Mouse (Mus musculus) forebrain, embryonic 15.5 days (tissue): ENCODE results near the gene Pgm2l1. TPM values are rescaled to one million over a fixed set of nuclear protein-coding genes. Genes with fewer than 3 reads are reported as not detected.

Experiments used
- ATAC-seq: fragments of 200-750 bp; cut with Nextera tagmentation; replicated peaks from 2 replicates; pipeline ENCODE4 v1.8.0; 2017; ENCODE audit warnings: mild to moderate bottlenecking, moderate TSS enrichment, moderate library complexity
- H3K27ac ChIP-seq: fragments of 300-500 bp; sonication (generic); replicated peaks from 2 replicates; pipeline ENCODE4 v1.5.1; 2015; ENCODE audit warnings: mild to moderate bottlenecking, inconsistent platforms
- H3K27me3 ChIP-seq: fragments of 300-500 bp; sonication (generic); 2 replicates; pipeline ENCODE4 v1.6.1; 2015; ENCODE audit warnings: inconsistent platforms
- H3K36me3 ChIP-seq: fragments of 300-500 bp; sonication (generic); 2 replicates; pipeline ENCODE4 v1.6.1; 2015; ENCODE audit warnings: mild to moderate bottlenecking, inconsistent platforms
- H3K4me1 ChIP-seq: fragments of 300-500 bp; sonication (generic); 2 replicates; pipeline ENCODE4 v1.6.1; 2015; ENCODE audit warnings: inconsistent platforms
- H3K4me2 ChIP-seq: fragments of 300-500 bp; sonication (generic); replicated peaks from 2 replicates; pipeline ENCODE4 v1.6.1; 2015; ENCODE audit warnings: mild to moderate bottlenecking, inconsistent platforms
- H3K4me3 ChIP-seq: fragments of 300-500 bp; sonication (generic); 2 replicates; pipeline ENCODE4 v1.5.1; 2015; ENCODE audit warnings: mild to moderate bottlenecking, inconsistent platforms
- H3K9ac ChIP-seq: fragments of 300-500 bp; sonication (generic); replicated peaks from 2 replicates; pipeline ENCODE4 v1.6.1; 2015; ENCODE audit warnings: mild to moderate bottlenecking, inconsistent platforms
- H3K9me3 ChIP-seq: fragments of 300-500 bp; sonication (generic); 2 replicates; pipeline ENCODE4 v1.6.1; 2016; ENCODE audit warnings: inconsistent platforms
- WGBS: fragments of 180-500 bp; shearing (Covaris S2); methylation state at CpG from one replicate; pipeline ENCODE4 v1.1.7; 2015; ENCODE audit warnings: mixed read lengths; 5-methylcytosine and 5-hydroxymethylcytosine counted together
- polyA plus RNA-seq: library from polyadenylated mRNA; unstranded; fragments of >200 nt; fragmentation: Nextera tagmentation; extraction: Ambion mirVana; gene quantifications from 2 replicates; pipeline ENCODE4 v1.2.1, GENCODE M21; 2015

Pgm2l1 gene
- polyA plus RNA-seq, 1 experiment from 2014 or later = 14.5 TPM

- H3K9me3 ChIP-seq = no peaks in the 10 kb centered on the region
- H3K4me2 ChIP-seq = no peak overlapping the region
- H3K4me1 ChIP-seq = 0 out of 2 replicates have a peak, but pooled peaks cover 4% of the 10 kb centered on the region
- peaks cover 7% of the 10 kb centered on the region; the same call in 1 of the 2 replicates for H3K27me3 ChIP-seq
- WGBS = 0% methylated on average over 1 of the region's 1 CpGs
- no peaks in the 10 kb centered on the region for H3K36me3 ChIP-seq
- H3K27ac ChIP-seq = no peak overlapping the region
- no peak overlapping the region for H3K4me3 ChIP-seq
- H3K9ac ChIP-seq = no peak overlapping the region
- no peak for ATAC-seq
These were observed 52.6 kb downstream of the Pgm2l1 start for GRCm38 (mm10) chr7:100279803-100280202.

GRCm38 (mm10) chr7:100281596-100281995 lies 54.4 kb downstream of the Pgm2l1 start:
- H3K4me2 ChIP-seq = no peak overlapping the region
- peaks cover 7% of the 10 kb centered on the region; the same call in 1 of the 2 replicates for H3K27me3 ChIP-seq
- peaks cover 10% of the 10 kb centered on the region; the same call in 1 of the 2 replicates for H3K4me1 ChIP-seq
- H3K27ac ChIP-seq = no peak overlapping the region
- no peaks in the 10 kb centered on the region for H3K36me3 ChIP-seq
- no peak overlapping the region for H3K4me3 ChIP-seq
- H3K9ac ChIP-seq = no peak overlapping the region
- no peak for ATAC-seq
- no peaks in the 10 kb centered on the region for H3K9me3 ChIP-seq
- WGBS = 40% methylated on average over 3 of the region's 3 CpGs

GRCm38 (mm10) chr7:100283298-100283697 lies 56.1 kb downstream of the Pgm2l1 start:
- Histone ChIP-seq H3K9ac (no peak overlapping the region), H3K4me1 (peaks cover 16% of the 10 kb centered on the region), H3K27me3 (peaks cover 7% of the 10 kb centered on the region; the same call in 1 of the 2 replicates), H3K4me3 (no peak overlapping the region), H3K4me2 (no peak overlapping the region), H3K36me3 (no peaks in the 10 kb centered on the region), H3K27ac (no peak overlapping the region), H3K9me3 (no peaks in the 10 kb centered on the region)
- WGBS = 27% methylated on average over 3 of the region's 3 CpGs
- ATAC-seq = no peak

- Histone ChIP-seq H3K4me2 (peak within 1 kb of the TSS; percentile 77), H3K4me3 (peak within 1 kb of the TSS; percentile 47), H3K36me3 (no peaks in the 10 kb centered on the region), H3K27ac (no peak within 1 kb of the TSS), H3K9ac (peak within 1 kb of the TSS; percentile 52), H3K4me1 (peaks cover 24% of the 10 kb centered on the region), H3K9me3 (no peaks in the 10 kb centered on the region), H3K27me3 (peaks cover 7% of the 10 kb centered on the region; the same call in 1 of the 2 replicates)
- WGBS = under 1% methylated on average over 43 of the region's 53 CpGs
- peak; percentile 48; the same call in 1 of the 2 replicates for ATAC-seq
These were observed 58.2 kb downstream of the Pgm2l1 start, which contains the start of gene P4ha3 for GRCm38 (mm10) chr7:100285383-100285782. TSS of gene P4ha3 (plus strand) at chr7:100285520.

- Histone ChIP-seq H3K4me3 (no peak overlapping the region), H3K36me3 (no peaks in the 10 kb centered on the region), H3K4me1 (peaks cover 24% of the 10 kb centered on the region), H3K4me2 (peak overlapping the region; percentile 13; the same call in 1 of the 2 replicates), H3K9ac (no peak overlapping the region), H3K27me3 (peaks cover 7% of the 10 kb centered on the region; the same call in 1 of the 2 replicates), H3K9me3 (no peaks in the 10 kb centered on the region), H3K27ac (peak overlapping the region; percentile 62)
- ATAC-seq = peak; percentile 63; the same call in 1 of the 2 replicates
- WGBS = 12% methylated on average over 7 of the region's 7 CpGs
These were observed 60.8 kb downstream of the Pgm2l1 start for GRCm38 (mm10) chr7:100287748-100288578.

- Histone ChIP-seq H3K4me1 (peaks cover 19% of the 10 kb centered on the region), H3K27ac (peak overlapping the region; percentile 62), H3K27me3 (peaks cover 7% of the 10 kb centered on the region; the same call in 1 of the 2 replicates), H3K36me3 (no peaks in the 10 kb centered on the region), H3K4me3 (no peak overlapping the region), H3K9me3 (no peaks in the 10 kb centered on the region), H3K4me2 (peak overlapping the region; percentile 13; the same call in 1 of the 2 replicates), H3K9ac (no peak overlapping the region)
- WGBS = 37% methylated on average over 11 of the region's 11 CpGs
- peak; percentile 21; the same call in 1 of the 2 replicates for ATAC-seq
These were observed 61.4 kb downstream of the Pgm2l1 start for GRCm38 (mm10) chr7:100288622-100289021.

- Histone ChIP-seq H3K9ac (no peak overlapping the region), H3K27me3 (no peaks in the 10 kb centered on the region), H3K4me1 (peaks cover 5% of the 10 kb centered on the region), H3K9me3 (no peaks in the 10 kb centered on the region), H3K27ac (no peak overlapping the region), H3K4me3 (no peak overlapping the region), H3K4me2 (no peak overlapping the region), H3K36me3 (no peaks in the 10 kb centered on the region)
- no peak for ATAC-seq
- 86% methylated on average over 8 of the region's 8 CpGs for WGBS
These were observed 66.4 kb downstream of the Pgm2l1 start for GRCm38 (mm10) chr7:100293546-100293945.

- no peak overlapping the region for H3K4me2 ChIP-seq
- no peaks in the 10 kb centered on the region for H3K9me3 ChIP-seq
- H3K4me1 ChIP-seq = no peaks in the 10 kb centered on the region
- H3K9ac ChIP-seq = no peak overlapping the region
- H3K27me3 ChIP-seq = no peaks in the 10 kb centered on the region
- H3K4me3 ChIP-seq = no peak overlapping the region
- ATAC-seq = no peak; the same call in 1 of the 2 replicates
- no peaks in the 10 kb centered on the region for H3K36me3 ChIP-seq
- no peak overlapping the region for H3K27ac ChIP-seq
- WGBS = 77% methylated on average over 2 of the region's 2 CpGs
These were observed 68.6 kb downstream of the Pgm2l1 start for GRCm38 (mm10) chr7:100295745-100296144.

- H3K27me3 ChIP-seq = no peaks in the 10 kb centered on the region
- no peak overlapping the region for H3K9ac ChIP-seq
- no peaks in the 10 kb centered on the region for H3K36me3 ChIP-seq
- 86% methylated on average over 6 of the region's 6 CpGs for WGBS
- no peak overlapping the region for H3K27ac ChIP-seq
- H3K4me3 ChIP-seq = no peak overlapping the region
- H3K9me3 ChIP-seq = no peaks in the 10 kb centered on the region
- no peak overlapping the region for H3K4me2 ChIP-seq
- H3K4me1 ChIP-seq = no peaks in the 10 kb centered on the region
- no peak for ATAC-seq
These were observed 69.5 kb downstream of the Pgm2l1 start for GRCm38 (mm10) chr7:100296699-100297098.

GRCm38 (mm10) chr7:100298861-100299510 lies 71.8 kb downstream of the Pgm2l1 start:
- H3K27me3 ChIP-seq = no peaks in the 10 kb centered on the region
- no peak overlapping the region for H3K4me2 ChIP-seq
- ATAC-seq = no peak
- no peaks in the 10 kb centered on the region for H3K9me3 ChIP-seq
- peaks cover 10% of the 10 kb centered on the region for H3K4me1 ChIP-seq
- no peak overlapping the region for H3K27ac ChIP-seq
- WGBS = 76% methylated on average over 14 of the region's 14 CpGs
- no peak overlapping the region for H3K9ac ChIP-seq
- H3K4me3 ChIP-seq = no peak overlapping the region
- no peaks in the 10 kb centered on the region for H3K36me3 ChIP-seq

GRCm38 (mm10) chr7:100301390-100301789 lies 74.2 kb downstream of the Pgm2l1 start:
- 76% methylated on average over 3 of the region's 3 CpGs for WGBS
- H3K27ac ChIP-seq = no peak overlapping the region
- H3K9me3 ChIP-seq = no peaks in the 10 kb centered on the region
- H3K4me2 ChIP-seq = no peak overlapping the region
- peaks cover 10% of the 10 kb centered on the region for H3K4me1 ChIP-seq
- H3K36me3 ChIP-seq = no peaks in the 10 kb centered on the region
- H3K4me3 ChIP-seq = no peak overlapping the region
- H3K9ac ChIP-seq = no peak overlapping the region
- no peaks in the 10 kb centered on the region for H3K27me3 ChIP-seq
- ATAC-seq = no peak

GRCm38 (mm10) chr7:100302316-100302715 lies 75.1 kb downstream of the Pgm2l1 start:
- no peak overlapping the region for H3K4me3 ChIP-seq
- H3K9me3 ChIP-seq = no peaks in the 10 kb centered on the region
- H3K27ac ChIP-seq = 0 out of 2 replicates have a peak overlapping the region, but pooled peaks have one; percentile 25
- no peak overlapping the region for H3K9ac ChIP-seq
- no peaks in the 10 kb centered on the region for H3K27me3 ChIP-seq
- 0 out of 2 replicates have a peak, but pooled peaks have one; percentile 38 for ATAC-seq
- no peaks in the 10 kb centered on the region for H3K36me3 ChIP-seq
- H3K4me1 ChIP-seq = peaks cover 11% of the 10 kb centered on the region
- 47% methylated on average over 4 of the region's 4 CpGs for whole genome bisulfite sequencing
- H3K4me2 ChIP-seq = no peak overlapping the region
